Mouse (Mus musculus): ENCODE data around the gene Pkn3. TPM values are rescaled to one million over a fixed set of nuclear protein-coding genes. Genes with fewer than 3 reads are reported as not detected.

The Pkn3 gene
- 2.2 and 2.5 TPM in 2 replicates for polyA plus RNA-seq (2014; fragmentation: Nextera tagmentation; extraction: Ambion mirVana)

DNA sequence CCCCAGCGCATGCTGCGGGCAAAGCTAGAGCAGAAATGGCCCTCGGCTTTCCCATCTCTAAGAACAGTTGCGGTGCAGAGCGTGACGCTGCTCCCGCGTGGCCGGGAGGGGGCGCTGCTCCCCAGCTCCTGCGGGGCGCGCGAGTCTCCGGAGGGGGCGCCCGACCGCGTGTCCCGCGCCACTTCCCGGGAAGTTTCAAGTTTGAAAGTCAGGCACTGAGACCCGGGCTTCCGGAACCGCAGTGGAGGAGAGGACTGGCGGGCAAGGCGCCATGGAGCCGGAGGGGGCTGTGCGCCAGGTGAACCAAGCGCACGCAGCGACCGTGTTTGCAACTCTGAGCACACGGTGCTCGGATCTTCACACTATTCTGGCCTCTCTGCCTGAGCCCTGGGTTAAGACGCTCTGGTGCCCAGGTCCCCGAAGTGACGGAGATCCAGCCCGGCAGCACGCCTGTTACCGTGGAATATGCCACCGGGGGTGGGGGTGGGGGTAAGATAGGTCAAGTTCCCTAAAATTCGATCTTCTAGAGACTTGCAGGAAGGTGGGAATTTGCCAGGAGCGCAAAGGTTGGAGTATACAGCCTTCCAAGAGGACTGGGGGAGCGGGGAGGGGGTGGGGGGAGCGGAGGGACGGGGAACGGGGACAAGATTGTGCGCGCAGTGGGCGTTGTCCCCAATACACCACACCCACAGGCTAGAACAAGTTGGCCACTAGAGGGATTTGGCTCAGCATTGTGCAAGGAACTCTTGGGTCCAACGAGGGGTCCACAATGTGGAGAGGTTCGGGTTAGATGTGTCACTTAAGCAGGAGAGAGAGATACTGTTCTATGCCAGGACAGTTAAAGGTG lies at the start of gene Pkn3:
Pkn3 (plus strand) TSS at position 183 of the 847 bp plus-strand sequence.
- ATAC-seq (peak; percentile 82), DNase-seq (ENCODE audit: low spot score) (peak; percentile 84)
- Histone ChIP-seq H3K4me3 (ENCODE audit: low read depth, low read length) (peak within 1 kb of the TSS; percentile 46), H3K36me3 (ENCODE audit: control insufficient read depth, insufficient read depth, low read length) (peaks cover 17% of the 10 kb centered on the region), H3K27ac (ENCODE audit: low read depth, low read length) (peak within 1 kb of the TSS; percentile 21; the same call in 1 of the 2 replicates), H3K27me3 (replicated peaks; ENCODE audit: control insufficient read depth, insufficient read depth, low read length) (no peaks in the 10 kb centered on the region), H3K9ac (ENCODE audit: low read length) (peak within 1 kb of the TSS; percentile 58), H3K9me3 (replicated peaks; ENCODE audit: control insufficient read depth, low read length) (no peaks in the 10 kb centered on the region), H3K4me2 (ENCODE audit: low read length) (peak within 1 kb of the TSS; percentile 96), H3K4me1 (ENCODE audit: control insufficient read depth, insufficient read depth, low read length) (peaks cover 4% of the 10 kb centered on the region; the same call in 1 of the 2 replicates)
- under 1% methylated on average over 53 of the region's 53 CpGs for WGBS

DNA sequence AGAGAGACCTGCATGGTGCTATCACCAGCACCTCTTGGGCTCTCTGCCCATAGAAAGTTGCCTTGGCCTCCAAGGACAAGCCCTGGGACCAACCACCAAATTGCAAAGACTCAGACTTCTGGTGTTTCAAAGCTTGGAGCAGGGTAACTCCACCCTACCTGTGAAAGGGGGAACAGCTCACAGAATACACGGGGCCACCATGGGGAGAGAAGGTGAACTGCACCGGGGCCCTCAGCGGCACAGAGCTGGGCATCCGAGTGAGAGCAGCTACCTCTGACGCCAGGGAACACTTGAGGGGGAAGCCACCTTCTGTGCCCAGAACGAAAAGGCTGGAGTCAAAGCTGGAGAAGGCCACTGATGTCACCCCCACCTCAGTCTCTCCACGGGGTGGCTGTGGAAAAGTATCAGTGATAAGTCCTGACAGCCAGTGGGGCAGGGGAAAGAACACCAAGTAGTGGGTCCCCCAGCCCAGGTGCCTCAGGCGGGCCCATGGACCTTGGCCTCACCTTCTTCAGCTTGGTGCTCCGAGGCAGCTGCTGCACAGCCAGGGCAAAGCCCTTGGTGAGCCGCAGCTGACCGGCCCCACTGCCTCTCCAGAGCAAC lies 45.1 kb upstream of the Pkn3 start:
- peaks cover 82% of the 10 kb centered on the region for H3K36me3 ChIP-seq (ENCODE audit: control insufficient read depth, insufficient read depth, low read length)
- H3K27me3 ChIP-seq (replicated peaks; ENCODE audit: control insufficient read depth, insufficient read depth, low read length): no peaks in the 10 kb centered on the region
- no peak overlapping the region for H3K4me3 ChIP-seq (ENCODE audit: low read depth, low read length)
- H3K9ac ChIP-seq (ENCODE audit: low read length): no peak overlapping the region
- H3K4me1 ChIP-seq (ENCODE audit: control insufficient read depth, insufficient read depth, low read length): no peaks in the 10 kb centered on the region
- H3K27ac ChIP-seq (ENCODE audit: low read depth, low read length): no peak overlapping the region
- H3K9me3 ChIP-seq (replicated peaks; ENCODE audit: control insufficient read depth, low read length): no peaks in the 10 kb centered on the region
- 0 out of 2 replicates have a peak, but pooled peaks have one; percentile 46 for ATAC-seq
- WGBS: 61% methylated on average over 11 of the region's 11 CpGs
- no peak overlapping the region for H3K4me2 ChIP-seq (ENCODE audit: low read length)
- no peak for DNase-seq (ENCODE audit: low spot score)

DNA sequence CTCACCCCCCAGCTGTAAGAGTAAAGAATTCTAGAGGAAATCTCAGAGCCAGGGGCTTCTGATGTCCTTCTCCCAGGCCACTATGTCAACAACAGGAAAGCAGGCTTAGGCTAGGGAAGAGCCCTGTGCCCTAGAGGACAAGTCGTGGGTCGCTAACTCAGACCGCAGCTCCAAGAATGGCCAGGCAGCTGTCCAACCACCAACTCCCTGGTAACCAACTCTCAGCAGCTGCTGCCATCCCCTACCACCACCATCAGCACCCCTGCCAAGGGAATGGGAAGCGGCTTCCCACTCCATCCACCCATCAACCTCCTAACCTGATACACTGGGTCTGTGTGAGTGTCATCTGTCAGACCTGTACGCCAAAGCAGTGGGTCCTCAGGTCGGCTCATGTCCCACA lies 44.5 kb upstream of the Pkn3 start:
- no peak overlapping the region for H3K4me2 ChIP-seq (ENCODE audit: low read length)
- peaks cover 82% of the 10 kb centered on the region for H3K36me3 ChIP-seq (ENCODE audit: control insufficient read depth, insufficient read depth, low read length)
- no peaks in the 10 kb centered on the region for H3K4me1 ChIP-seq (ENCODE audit: control insufficient read depth, insufficient read depth, low read length)
- 82% methylated on average over 6 of the region's 6 CpGs for WGBS
- ATAC-seq: no peak
- H3K9ac ChIP-seq (ENCODE audit: low read length): no peak overlapping the region
- no peak overlapping the region for H3K4me3 ChIP-seq (ENCODE audit: low read depth, low read length)
- H3K27ac ChIP-seq (ENCODE audit: low read depth, low read length): no peak overlapping the region
- H3K9me3 ChIP-seq (replicated peaks; ENCODE audit: control insufficient read depth, low read length): no peaks in the 10 kb centered on the region
- no peaks in the 10 kb centered on the region for H3K27me3 ChIP-seq (replicated peaks; ENCODE audit: control insufficient read depth, insufficient read depth, low read length)
- no peak for DNase-seq (ENCODE audit: low spot score)

DNA sequence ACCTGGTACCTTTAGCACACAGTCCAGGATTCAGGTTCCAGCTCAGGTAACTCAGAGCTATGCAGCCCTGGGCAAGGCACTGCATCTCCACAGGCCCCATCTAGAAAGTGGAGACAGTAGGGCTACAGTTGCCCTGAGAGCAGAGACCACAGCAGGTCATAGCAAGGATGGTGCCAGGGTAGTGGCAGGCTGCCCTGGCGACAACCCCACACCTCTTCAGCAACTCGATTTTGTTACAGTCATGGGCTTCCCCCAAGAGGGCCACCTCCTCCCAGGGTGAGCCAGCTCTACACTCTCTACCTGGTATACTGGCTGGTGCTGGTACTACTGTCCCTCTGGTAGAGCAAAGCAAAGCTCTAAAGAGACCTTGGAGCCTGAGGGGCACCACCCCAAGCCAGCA lies 39.7 kb upstream of the Pkn3 start:
- no peak overlapping the region for H3K9ac ChIP-seq (ENCODE audit: low read length)
- H3K4me1 ChIP-seq (ENCODE audit: control insufficient read depth, insufficient read depth, low read length): no peaks in the 10 kb centered on the region
- ATAC-seq (no peak), DNase-seq (ENCODE audit: low spot score) (no peak)
- peaks cover 38% of the 10 kb centered on the region for H3K36me3 ChIP-seq (ENCODE audit: control insufficient read depth, insufficient read depth, low read length)
- no peak overlapping the region for H3K27ac ChIP-seq (ENCODE audit: low read depth, low read length)
- no peaks in the 10 kb centered on the region for H3K27me3 ChIP-seq (replicated peaks; ENCODE audit: control insufficient read depth, insufficient read depth, low read length)
- H3K4me2 ChIP-seq (ENCODE audit: low read length): no peak overlapping the region
- H3K4me3 ChIP-seq (ENCODE audit: low read depth, low read length): no peak overlapping the region
- H3K9me3 ChIP-seq (replicated peaks; ENCODE audit: control insufficient read depth, low read length): no peaks in the 10 kb centered on the region
- WGBS: 87% methylated on average over 2 of the region's 2 CpGs

DNA sequence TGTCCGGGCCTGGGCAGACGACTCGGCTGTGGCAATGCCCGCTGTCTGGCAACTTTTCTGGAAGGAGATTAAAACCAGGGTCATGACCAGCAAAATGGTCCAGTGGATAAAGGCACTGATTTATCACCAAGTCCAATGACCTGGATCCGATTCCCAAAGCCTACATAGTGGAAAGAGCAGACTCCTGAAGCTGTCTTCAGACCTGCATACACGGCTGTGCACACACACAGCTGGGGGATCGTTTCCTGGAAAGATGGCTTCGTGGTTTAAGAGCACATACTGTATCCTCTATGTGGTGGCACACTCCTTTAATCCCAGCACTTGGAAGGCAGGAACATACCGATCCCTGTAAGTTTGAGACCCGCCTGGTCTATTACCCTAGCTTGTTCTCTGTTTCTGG lies 39.1 kb upstream of the Pkn3 start:
- peaks cover 33% of the 10 kb centered on the region for H3K36me3 ChIP-seq (ENCODE audit: control insufficient read depth, insufficient read depth, low read length)
- ATAC-seq (no peak), DNase-seq (ENCODE audit: low spot score) (no peak)
- 96% methylated on average over 10 of the region's 10 CpGs for WGBS
- H3K4me1 ChIP-seq (ENCODE audit: control insufficient read depth, insufficient read depth, low read length): no peaks in the 10 kb centered on the region
- no peak overlapping the region for H3K4me3 ChIP-seq (ENCODE audit: low read depth, low read length)
- H3K9me3 ChIP-seq (replicated peaks; ENCODE audit: control insufficient read depth, low read length): no peaks in the 10 kb centered on the region
- H3K27me3 ChIP-seq (replicated peaks; ENCODE audit: control insufficient read depth, insufficient read depth, low read length): no peaks in the 10 kb centered on the region
- H3K27ac ChIP-seq (ENCODE audit: low read depth, low read length): no peak overlapping the region
- no peak overlapping the region for H3K4me2 ChIP-seq (ENCODE audit: low read length)
- H3K9ac ChIP-seq (ENCODE audit: low read length): no peak overlapping the region

DNA sequence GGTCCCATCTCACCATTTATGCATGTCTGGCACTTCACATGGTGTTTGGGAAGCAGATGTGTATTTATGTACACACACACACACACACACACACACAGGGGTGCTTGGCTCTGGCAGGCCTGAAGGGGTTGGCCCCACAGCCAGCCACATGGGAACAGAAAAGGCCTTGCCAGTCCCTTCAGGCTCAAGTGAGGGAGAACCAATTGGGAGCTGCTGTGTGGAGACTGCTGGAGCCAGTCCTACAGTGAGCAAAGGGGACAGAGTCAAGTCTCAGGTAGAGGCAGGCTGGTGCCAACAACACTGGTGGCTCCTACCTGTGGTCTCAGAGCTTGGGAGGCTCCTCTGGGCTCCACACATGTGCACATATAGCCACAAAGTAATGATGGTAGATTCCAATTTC lies 37.8 kb upstream of the Pkn3 start:
- Histone ChIP-seq H3K36me3 (ENCODE audit: control insufficient read depth, insufficient read depth, low read length) (peaks cover 28% of the 10 kb centered on the region), H3K4me2 (ENCODE audit: low read length) (no peak overlapping the region), H3K4me1 (ENCODE audit: control insufficient read depth, insufficient read depth, low read length) (no peaks in the 10 kb centered on the region), H3K9me3 (replicated peaks; ENCODE audit: control insufficient read depth, low read length) (no peaks in the 10 kb centered on the region), H3K27me3 (replicated peaks; ENCODE audit: control insufficient read depth, insufficient read depth, low read length) (no peaks in the 10 kb centered on the region), H3K4me3 (ENCODE audit: low read depth, low read length) (no peak overlapping the region), H3K9ac (ENCODE audit: low read length) (no peak overlapping the region), H3K27ac (ENCODE audit: low read depth, low read length) (no peak overlapping the region)
- no peak for DNase-seq (ENCODE audit: low spot score)
- no peak for ATAC-seq

DNA sequence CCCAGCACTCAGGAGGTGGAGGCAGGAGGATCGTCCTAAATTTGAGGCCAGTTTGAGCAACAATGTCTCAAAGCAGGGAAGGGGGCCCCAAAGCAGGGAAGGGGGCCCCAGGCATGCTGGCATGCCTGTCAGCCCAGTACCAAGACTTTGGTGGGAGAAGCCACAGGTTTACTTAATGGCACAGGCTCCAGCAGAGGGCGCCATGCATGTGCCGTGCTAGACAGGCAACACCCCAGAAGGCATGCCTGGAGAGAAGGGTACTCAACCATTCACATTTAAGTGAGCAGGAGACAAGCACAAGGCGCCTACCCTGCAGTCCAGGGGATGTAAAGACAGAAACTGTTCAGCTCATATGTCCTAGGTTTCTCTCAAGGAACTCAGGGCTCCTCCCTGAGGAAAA lies 35.0 kb upstream of the Pkn3 start:
- Histone ChIP-seq H3K4me1 (ENCODE audit: control insufficient read depth, insufficient read depth, low read length) (no peaks in the 10 kb centered on the region), H3K27me3 (replicated peaks; ENCODE audit: control insufficient read depth, insufficient read depth, low read length) (no peaks in the 10 kb centered on the region), H3K4me2 (ENCODE audit: low read length) (no peak overlapping the region), H3K27ac (ENCODE audit: low read depth, low read length) (no peak overlapping the region), H3K36me3 (ENCODE audit: control insufficient read depth, insufficient read depth, low read length) (peaks cover 16% of the 10 kb centered on the region; the same call in 1 of the 2 replicates), H3K9me3 (replicated peaks; ENCODE audit: control insufficient read depth, low read length) (no peaks in the 10 kb centered on the region), H3K9ac (ENCODE audit: low read length) (no peak overlapping the region), H3K4me3 (ENCODE audit: low read depth, low read length) (no peak overlapping the region)
- peak; percentile 88 for DNase-seq (ENCODE audit: low spot score)
- peak; percentile 65 for ATAC-seq
- 1% methylated on average over 4 of the region's 4 CpGs for WGBS

DNA sequence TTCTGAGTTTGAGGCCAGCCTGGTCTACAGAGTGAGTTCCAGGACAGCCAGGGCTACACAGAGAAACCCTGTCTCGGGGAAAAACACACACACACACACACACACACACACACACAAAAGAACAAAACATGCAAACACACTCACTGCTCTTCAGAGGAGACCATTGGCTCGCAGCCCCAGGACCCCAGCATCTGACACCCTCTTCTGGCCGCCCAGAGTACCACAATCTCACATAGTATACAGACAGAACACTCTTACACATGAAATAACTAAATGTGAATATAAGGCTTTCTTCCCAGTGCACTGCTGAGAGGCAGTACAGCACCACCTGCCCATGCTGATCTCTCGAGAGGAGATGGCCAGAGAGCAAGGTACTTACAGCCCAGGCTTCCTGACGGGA lies 32.9 kb upstream of the Pkn3 start:
- no peaks in the 10 kb centered on the region for H3K9me3 ChIP-seq (replicated peaks; ENCODE audit: control insufficient read depth, low read length)
- no peak overlapping the region for H3K4me3 ChIP-seq (ENCODE audit: low read depth, low read length)
- DNase-seq (ENCODE audit: low spot score) (no peak), ATAC-seq (no peak)
- no peak overlapping the region for H3K4me2 ChIP-seq (ENCODE audit: low read length)
- peaks cover 6% of the 10 kb centered on the region; the same call in 1 of the 2 replicates for H3K4me1 ChIP-seq (ENCODE audit: control insufficient read depth, insufficient read depth, low read length)
- 86% methylated on average over 5 of the region's 5 CpGs for WGBS
- no peak overlapping the region for H3K27ac ChIP-seq (ENCODE audit: low read depth, low read length)
- H3K9ac ChIP-seq (ENCODE audit: low read length): no peak overlapping the region
- 0 out of 2 replicates have a peak, but pooled peaks cover 9% of the 10 kb centered on the region for H3K36me3 ChIP-seq (ENCODE audit: control insufficient read depth, insufficient read depth, low read length)
- H3K27me3 ChIP-seq (replicated peaks; ENCODE audit: control insufficient read depth, insufficient read depth, low read length): no peaks in the 10 kb centered on the region

DNA sequence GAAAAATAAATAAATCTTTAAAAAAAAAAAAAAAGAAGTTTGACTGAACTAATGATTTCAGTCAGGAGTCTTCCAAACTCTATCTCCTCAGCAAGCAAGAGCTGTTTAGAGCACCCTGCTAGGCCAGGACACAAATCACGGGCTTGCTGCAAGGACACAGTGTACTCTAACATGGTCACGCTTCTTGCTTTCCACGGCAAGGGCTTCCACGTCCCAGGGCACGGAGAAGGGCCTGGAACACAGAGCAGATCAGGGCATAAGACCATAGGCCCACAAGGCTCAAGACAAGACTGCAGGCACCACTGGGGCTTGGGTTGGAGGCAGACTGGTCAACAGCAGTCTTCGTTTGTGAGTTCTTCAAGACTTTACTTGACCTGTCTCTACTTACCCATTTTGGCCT lies 30.4 kb upstream of the Pkn3 start:
- Histone ChIP-seq H3K36me3 (ENCODE audit: control insufficient read depth, insufficient read depth, low read length) (0 out of 2 replicates have a peak, but pooled peaks cover 6% of the 10 kb centered on the region), H3K9ac (ENCODE audit: low read length) (no peak overlapping the region), H3K4me1 (ENCODE audit: control insufficient read depth, insufficient read depth, low read length) (peaks cover 6% of the 10 kb centered on the region; the same call in 1 of the 2 replicates), H3K9me3 (replicated peaks; ENCODE audit: control insufficient read depth, low read length) (no peaks in the 10 kb centered on the region), H3K27ac (ENCODE audit: low read depth, low read length) (no peak overlapping the region), H3K4me3 (ENCODE audit: low read depth, low read length) (no peak overlapping the region), H3K27me3 (replicated peaks; ENCODE audit: control insufficient read depth, insufficient read depth, low read length) (no peaks in the 10 kb centered on the region), H3K4me2 (ENCODE audit: low read length) (no peak overlapping the region)
- DNase-seq (ENCODE audit: low spot score) (no peak), ATAC-seq (no peak)
- 94% methylated on average over 6 of the region's 6 CpGs for WGBS
